Mouse (Mus musculus): ENCODE measurements at regions not wholly inside any gene's neighbourhood (a gene's known extent, or its start where the extent isn't known, plus 50 kb on each side); places are given as distances from the start of the nearest gene placed in this dataset.
A peak's percentile ranks its signal among the peaks of the same experiment; 100 is the strongest.

DNA sequence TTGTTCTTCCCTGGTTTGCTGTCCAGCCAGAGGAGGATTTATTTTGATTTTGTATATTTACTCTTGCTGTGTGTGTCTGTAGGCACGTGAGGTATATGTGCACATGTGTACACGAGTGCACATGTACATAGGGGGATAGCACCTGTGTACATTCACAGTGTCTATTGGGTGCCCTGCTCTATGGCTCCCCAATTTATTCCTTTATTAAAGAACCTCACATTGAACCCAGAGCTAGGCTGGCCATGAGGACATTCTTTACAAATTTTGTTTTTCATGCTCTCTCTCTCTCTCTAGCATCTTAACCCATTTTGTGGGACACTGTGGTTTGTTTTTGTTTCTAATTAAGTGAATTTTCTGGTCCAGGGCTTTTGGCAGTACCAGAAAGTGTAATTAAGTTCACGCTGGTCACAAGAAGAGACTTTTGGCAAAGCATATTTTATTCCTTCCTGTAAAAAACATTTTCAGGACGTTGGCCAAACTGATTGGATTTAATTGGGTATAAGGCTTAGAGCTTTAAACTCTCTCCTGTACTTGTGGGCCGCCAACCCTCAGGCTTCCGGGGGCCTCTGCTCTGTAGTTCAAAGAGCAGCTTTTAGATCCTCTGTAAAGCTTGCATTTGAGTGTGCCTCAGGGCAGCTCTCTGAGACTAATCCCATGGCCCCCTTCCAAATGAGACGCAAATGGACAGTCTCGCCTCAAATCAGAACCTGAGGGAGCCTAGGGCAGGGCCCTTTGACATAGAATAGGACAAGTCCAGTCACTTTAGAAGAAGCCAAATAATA, 365.9 kb downstream of the Sox11 start:
- Histone ChIP-seq H3K27ac (replicated peaks; ENCODE audit: low read depth, low read length) (no peak overlapping the region), H3K4me1 (ENCODE audit: control insufficient read depth, insufficient read depth, low read length) (no peaks in the 10 kb centered on the region; the same call in 1 of the 2 replicates), H3K27me3 (ENCODE audit: control insufficient read depth, insufficient read depth, low read length) (no peaks in the 10 kb centered on the region), H3K4me3 (ENCODE audit: low read depth, low read length) (no peak overlapping the region), H3K9ac (ENCODE audit: low read length) (no peak overlapping the region), H3K4me2 (ENCODE audit: low read depth, severe bottlenecking) (no peak overlapping the region), H3K36me3 (ENCODE audit: control insufficient read depth, insufficient read depth, low read length) (no peaks in the 10 kb centered on the region), H3K9me3 (ENCODE audit: control insufficient read depth, low read length) (no peaks in the 10 kb centered on the region)
- WGBS = 37% methylated on average over 8 of the region's 8 CpGs
- ATAC-seq (ENCODE audit: insufficient number of reproducible peaks, low FRiP score, low TSS enrichment, low read depth) = no peak
- DNase-seq (ENCODE audit: low spot score) = peak; percentile 37

DNA sequence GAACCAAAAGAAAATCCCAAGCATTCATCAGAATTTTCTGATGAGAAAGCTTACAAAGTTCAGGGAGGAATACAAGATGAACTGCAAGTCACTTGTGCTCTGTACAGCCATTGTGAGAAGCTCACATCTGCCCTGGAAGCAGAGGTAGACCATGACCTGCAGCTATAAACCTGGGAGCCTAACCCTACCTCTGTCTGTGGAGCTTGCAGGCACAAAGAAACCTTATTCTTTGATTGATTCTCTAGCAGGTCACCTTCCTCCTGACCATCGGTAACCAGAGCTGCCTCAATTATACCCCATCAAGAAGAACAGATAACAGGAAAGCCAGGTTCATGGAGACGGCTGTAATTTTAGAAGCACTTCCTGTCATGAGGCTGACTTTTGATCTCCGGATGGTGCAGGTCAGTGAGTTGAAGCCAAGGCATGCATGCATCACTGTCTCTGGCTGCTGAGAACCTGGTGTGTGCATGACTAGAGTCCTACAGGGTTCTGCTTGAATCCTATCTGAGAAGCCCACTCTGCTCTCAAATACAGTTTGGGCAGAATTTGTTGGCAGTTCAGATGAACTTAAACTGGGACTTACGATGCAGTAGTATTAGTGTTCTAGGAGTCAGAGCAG, 369.8 kb downstream of the Sox11 start:
- H3K4me3 ChIP-seq (ENCODE audit: low read depth, low read length) = no peak overlapping the region
- H3K36me3 ChIP-seq (ENCODE audit: control insufficient read depth, insufficient read depth, low read length) = no peaks in the 10 kb centered on the region
- DNase-seq (ENCODE audit: low spot score) (no peak), ATAC-seq (ENCODE audit: insufficient number of reproducible peaks, low FRiP score, low TSS enrichment, low read depth) (no peak)
- H3K27ac ChIP-seq (replicated peaks; ENCODE audit: low read depth, low read length) = no peak overlapping the region
- H3K4me2 ChIP-seq (ENCODE audit: low read depth, severe bottlenecking) = no peak overlapping the region
- no peaks in the 10 kb centered on the region; the same call in 1 of the 2 replicates for H3K4me1 ChIP-seq (ENCODE audit: control insufficient read depth, insufficient read depth, low read length)
- WGBS = 38% methylated on average over 4 of the region's 4 CpGs
- H3K9ac ChIP-seq (ENCODE audit: low read length) = no peak overlapping the region
- H3K27me3 ChIP-seq (ENCODE audit: control insufficient read depth, insufficient read depth, low read length) = no peaks in the 10 kb centered on the region
- no peaks in the 10 kb centered on the region for H3K9me3 ChIP-seq (ENCODE audit: control insufficient read depth, low read length)

DNA sequence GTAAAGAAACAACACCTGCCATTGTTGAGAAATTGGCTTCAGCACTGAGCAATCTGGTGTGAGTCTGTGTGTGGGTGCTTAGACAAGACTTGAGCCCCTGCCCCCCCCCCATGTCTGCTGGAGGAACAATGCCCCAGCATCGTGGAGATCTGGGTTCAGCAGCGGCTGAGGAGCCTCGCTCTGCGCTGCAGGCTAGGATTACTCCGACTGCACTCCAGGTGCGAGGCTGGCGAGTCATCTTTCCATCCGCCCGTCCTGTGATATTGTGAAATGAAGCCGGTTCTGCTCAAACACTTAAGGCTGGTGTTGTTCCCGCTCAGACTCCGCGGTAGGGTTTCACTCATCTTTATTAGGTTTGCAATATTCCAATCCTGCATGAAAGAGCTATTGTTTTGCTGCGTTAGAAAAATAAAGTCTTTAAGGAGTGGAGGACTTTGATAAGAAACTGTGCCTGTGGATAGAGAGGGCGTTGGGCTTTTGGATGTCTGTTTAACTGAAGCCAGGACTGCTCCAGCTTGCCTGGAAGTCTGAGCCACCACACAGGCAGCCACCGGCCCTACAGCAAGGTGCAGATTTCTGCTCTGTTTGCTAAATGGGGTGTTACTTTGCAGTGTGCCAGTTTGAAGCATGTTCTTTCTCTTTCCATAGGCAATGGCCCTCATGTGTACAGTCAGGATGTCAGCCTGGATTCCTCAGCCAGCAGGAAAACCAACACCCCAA, 375.2 kb downstream of the Sox11 start:
- 63% methylated on average over 16 of the region's 16 CpGs for WGBS
- ATAC-seq (ENCODE audit: insufficient number of reproducible peaks, low FRiP score, low TSS enrichment, low read depth) = no peak

GRCm38 (mm10) chr12:26963917-26964316, 378.5 kb downstream of the Sox11 start:
- no peak overlapping the region for H3K4me2 ChIP-seq (ENCODE audit: low read depth, severe bottlenecking)
- ATAC-seq (ENCODE audit: insufficient number of reproducible peaks, low FRiP score, low TSS enrichment, low read depth) = no peak

More for the DNA sequence above, 375.2 kb downstream of the Sox11 start:
- no peaks in the 10 kb centered on the region for H3K36me3 ChIP-seq (ENCODE audit: control insufficient read depth, insufficient read depth, low read length)
- H3K4me1 ChIP-seq (ENCODE audit: control insufficient read depth, insufficient read depth, low read length) = no peaks in the 10 kb centered on the region
- no peaks in the 10 kb centered on the region for H3K9me3 ChIP-seq (ENCODE audit: control insufficient read depth, low read length)
- 0 out of 2 replicates have a peak overlapping the region, but pooled peaks have one; percentile 43 for H3K27ac ChIP-seq (replicated peaks; ENCODE audit: low read depth, low read length)
- H3K4me3 ChIP-seq (ENCODE audit: low read depth, low read length) = no peak overlapping the region
- H3K9ac ChIP-seq (ENCODE audit: low read length) = no peak overlapping the region
- H3K4me2 ChIP-seq (ENCODE audit: low read depth, severe bottlenecking) = no peak overlapping the region
- no peaks in the 10 kb centered on the region for H3K27me3 ChIP-seq (ENCODE audit: control insufficient read depth, insufficient read depth, low read length)
- DNase-seq (ENCODE audit: low spot score) = no peak

DNA sequence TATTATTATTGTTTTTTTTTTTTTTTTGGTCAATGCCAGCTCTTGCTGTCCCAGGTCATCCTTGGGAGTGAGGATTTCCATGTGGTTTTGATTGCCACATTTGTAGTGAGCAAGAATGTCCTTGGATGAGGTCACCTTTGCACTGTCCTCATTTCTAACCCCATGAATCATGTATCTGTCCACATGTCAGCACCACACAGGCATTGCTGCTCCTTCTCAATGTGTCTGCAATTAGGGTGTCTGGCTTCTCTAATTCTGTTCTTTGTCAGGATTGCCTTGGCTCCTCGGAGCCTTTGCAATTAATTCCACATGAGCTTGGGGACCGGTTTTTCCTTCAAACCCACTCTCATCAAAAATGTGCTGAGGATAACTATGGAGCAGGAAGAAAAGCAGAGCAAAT, 402.5 kb downstream of the Sox11 start:
- Histone ChIP-seq H3K9me3 (ENCODE audit: control insufficient read depth, low read length) (no peaks in the 10 kb centered on the region), H3K36me3 (ENCODE audit: control insufficient read depth, insufficient read depth, low read length) (no peaks in the 10 kb centered on the region), H3K4me2 (ENCODE audit: low read depth, severe bottlenecking) (no peak overlapping the region), H3K4me1 (ENCODE audit: control insufficient read depth, insufficient read depth, low read length) (peaks cover 2% of the 10 kb centered on the region; the same call in 1 of the 2 replicates), H3K4me3 (ENCODE audit: low read depth, low read length) (no peak overlapping the region), H3K9ac (ENCODE audit: low read length) (no peak overlapping the region), H3K27ac (replicated peaks; ENCODE audit: low read depth, low read length) (no peak overlapping the region), H3K27me3 (ENCODE audit: control insufficient read depth, insufficient read depth, low read length) (no peaks in the 10 kb centered on the region)
- ATAC-seq (ENCODE audit: insufficient number of reproducible peaks, low FRiP score, low TSS enrichment, low read depth) (no peak), DNase-seq (ENCODE audit: low spot score) (no peak)
- WGBS = 17% methylated on average over 2 of the region's 2 CpGs

More at GRCm38 (mm10) chr12:26963917-26964316, 378.5 kb downstream of the Sox11 start:
- H3K4me1 ChIP-seq (ENCODE audit: control insufficient read depth, insufficient read depth, low read length) = no peaks in the 10 kb centered on the region
- H3K27ac ChIP-seq (replicated peaks; ENCODE audit: low read depth, low read length) = no peak overlapping the region
- no peaks in the 10 kb centered on the region for H3K27me3 ChIP-seq (ENCODE audit: control insufficient read depth, insufficient read depth, low read length)
- H3K9ac ChIP-seq (ENCODE audit: low read length) = no peak overlapping the region
- no peaks in the 10 kb centered on the region for H3K9me3 ChIP-seq (ENCODE audit: control insufficient read depth, low read length)
- H3K4me3 ChIP-seq (ENCODE audit: low read depth, low read length) = no peak overlapping the region
- no peak for DNase-seq (ENCODE audit: low spot score)
- H3K36me3 ChIP-seq (ENCODE audit: control insufficient read depth, insufficient read depth, low read length) = no peaks in the 10 kb centered on the region

DNA sequence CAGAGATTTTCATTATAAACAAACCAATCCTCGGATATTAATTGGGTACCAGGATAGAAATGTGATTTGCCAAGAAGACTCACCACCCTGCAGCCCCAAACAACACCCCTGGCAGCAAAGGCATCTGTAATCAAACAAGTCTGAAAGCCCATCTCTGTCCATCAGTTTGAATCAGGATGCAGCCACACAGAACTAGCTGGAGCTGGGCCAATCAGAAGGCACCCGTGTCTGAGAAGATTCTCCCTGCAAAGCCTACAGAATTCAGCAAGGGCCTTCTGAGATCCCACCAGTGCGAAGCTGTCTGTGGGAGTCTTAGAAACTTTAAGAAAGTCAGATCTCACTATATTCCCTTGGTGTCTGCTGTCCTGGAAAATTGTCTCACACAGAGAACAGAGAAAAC, 404.5 kb downstream of the Sox11 start:
- no peak overlapping the region for H3K4me3 ChIP-seq (ENCODE audit: low read depth, low read length)
- no peak overlapping the region for H3K4me2 ChIP-seq (ENCODE audit: low read depth, severe bottlenecking)
- H3K27me3 ChIP-seq (ENCODE audit: control insufficient read depth, insufficient read depth, low read length) = no peaks in the 10 kb centered on the region
- peaks cover 2% of the 10 kb centered on the region; the same call in 1 of the 2 replicates for H3K4me1 ChIP-seq (ENCODE audit: control insufficient read depth, insufficient read depth, low read length)
- no peak overlapping the region for H3K9ac ChIP-seq (ENCODE audit: low read length)
- WGBS = 92% methylated on average over 3 of the region's 3 CpGs
- no peak for DNase-seq (ENCODE audit: low spot score)
- ATAC-seq (ENCODE audit: insufficient number of reproducible peaks, low FRiP score, low TSS enrichment, low read depth) = no peak
- H3K9me3 ChIP-seq (ENCODE audit: control insufficient read depth, low read length) = no peaks in the 10 kb centered on the region
- H3K36me3 ChIP-seq (ENCODE audit: control insufficient read depth, insufficient read depth, low read length) = no peaks in the 10 kb centered on the region
- H3K27ac ChIP-seq (replicated peaks; ENCODE audit: low read depth, low read length) = no peak overlapping the region

- no peak for ATAC-seq (ENCODE audit: insufficient number of reproducible peaks, low FRiP score, low TSS enrichment, low read depth)
- H3K27ac ChIP-seq (replicated peaks; ENCODE audit: low read depth, low read length) = no peak overlapping the region
- 53% methylated on average over 5 of the region's 5 CpGs for WGBS
- H3K9ac ChIP-seq (ENCODE audit: low read length) = no peak overlapping the region
- no peaks in the 10 kb centered on the region for H3K27me3 ChIP-seq (ENCODE audit: control insufficient read depth, insufficient read depth, low read length)
- no peak overlapping the region for H3K4me2 ChIP-seq (ENCODE audit: low read depth, severe bottlenecking)
- H3K4me1 ChIP-seq (ENCODE audit: control insufficient read depth, insufficient read depth, low read length) = peaks cover 2% of the 10 kb centered on the region; the same call in 1 of the 2 replicates
- no peak for DNase-seq (ENCODE audit: low spot score)
- H3K9me3 ChIP-seq (ENCODE audit: control insufficient read depth, low read length) = no peaks in the 10 kb centered on the region
- H3K4me3 ChIP-seq (ENCODE audit: low read depth, low read length) = no peak overlapping the region
- H3K36me3 ChIP-seq (ENCODE audit: control insufficient read depth, insufficient read depth, low read length) = no peaks in the 10 kb centered on the region
These were observed 405.5 kb downstream of the Sox11 start for GRCm38 (mm10) chr12:26936696-26937458.

All from limb, embryonic 11.5 days (tissue).